Mouse (Mus musculus) heart, embryonic 14.5 days (tissue): Measurements from ENCODE around the gene Tmem200a. TPM values are rescaled to one million over a fixed set of nuclear protein-coding genes. Genes with fewer than 3 reads are reported as not detected.
"Not testable (repeated sequence)": the region's sequence is repeated elsewhere in the genome, so short reads cannot be mapped to it uniquely, and the experiment has no call there.

Experiments
- ATAC-seq: fragments of 200-750 bp; cut with Nextera tagmentation; 2 replicates; pipeline ENCODE4 v1.8.0; 2017; ENCODE audit warnings: low read depth, moderate TSS enrichment; ENCODE audit not compliant: insufficient number of reproducible peaks, insufficient read depth, low FRiP score
- H3K27ac ChIP-seq, 2 experiments: fragments of 200-500 bp in 1 of 2; fragments of 300-500 bp in 1 of 2; sonication (generic) in 1 of 2; replicated peaks in 1 of 2; 2 replicates each; pipeline ENCODE4 v1.5.1; 2012 to 2014; ENCODE audit warnings: low read depth in 2 of 2, low read length in 2 of 2, control low read depth in 1 of 2, mild to moderate bottlenecking in 1 of 2, mixed read lengths in 1 of 2; ENCODE audit not compliant: control insufficient read depth in 1 of 2, insufficient read depth in 1 of 2
- H3K27me3 ChIP-seq: fragments of 300-500 bp; sonication (generic); 2 replicates; pipeline ENCODE4 v1.6.1; 2014; ENCODE audit warnings: mild to moderate bottlenecking, low read length, control low read depth; ENCODE audit not compliant: control insufficient read depth, insufficient read depth
- H3K36me3 ChIP-seq: fragments of 300-500 bp; sonication (generic); 2 replicates; pipeline ENCODE4 v1.6.1; 2014; ENCODE audit warnings: mild to moderate bottlenecking, control low read depth, low read length, mixed read lengths; ENCODE audit not compliant: control insufficient read depth, insufficient read depth
- H3K4me1 ChIP-seq, 2 experiments: fragments of 200-500 bp in 1 of 2; fragments of 300-500 bp in 1 of 2; sonication (generic) in 1 of 2; 2 replicates each; pipeline ENCODE4 v1.6.1; 2012 to 2014; ENCODE audit warnings: low read length in 2 of 2, control low read depth in 1 of 2, mixed read lengths in 1 of 2; ENCODE audit not compliant: control insufficient read depth in 2 of 2, insufficient read depth in 2 of 2
- H3K4me2 ChIP-seq: fragments of 300-500 bp; sonication (generic); 2 replicates; pipeline ENCODE4 v1.6.1; 2014; ENCODE audit warnings: mild to moderate bottlenecking, low read length
- H3K4me3 ChIP-seq, 2 experiments: fragments of 200-500 bp in 1 of 2; fragments of 300-500 bp in 1 of 2; sonication (generic) in 1 of 2; 2 replicates each; pipeline ENCODE4 v1.5.1; 2012 to 2014; ENCODE audit warnings: low read length in 2 of 2, mild to moderate bottlenecking in 2 of 2, control low read depth in 1 of 2, low read depth in 1 of 2, moderate library complexity in 1 of 2; ENCODE audit not compliant: control insufficient read depth in 1 of 2, insufficient read depth in 1 of 2
- H3K9ac ChIP-seq: fragments of 300-500 bp; sonication (generic); 2 replicates; pipeline ENCODE4 v1.6.1; 2014; ENCODE audit warnings: mild to moderate bottlenecking, low read length
- H3K9me3 ChIP-seq: fragments of 300-500 bp; sonication (generic); 2 replicates; pipeline ENCODE4 v1.6.1; 2016; ENCODE audit warnings: low read length, control low read depth; ENCODE audit not compliant: control insufficient read depth
- WGBS: fragments of 180-500 bp; shearing (Covaris S2); extraction: QIAGEN DNeasy Blood & Tissue Kit; methylation state at CpG from one replicate; pipeline ENCODE4 v1.1.7; 2014; 5-methylcytosine and 5-hydroxymethylcytosine counted together
- polyA plus RNA-seq: library from polyadenylated mRNA; unstranded; fragments of >200 nt; fragmentation: Nextera tagmentation; extraction: Ambion mirVana; gene quantifications from 2 replicates; pipeline ENCODE4 v1.2.1, GENCODE M21; 2014

Tmem200a gene
- polyA plus RNA-seq, 1 experiment from 2014 or later: 0.81 TPM

- no peak overlapping the region for H3K4me2 ChIP-seq
- no peaks in the 10 kb centered on the region for H3K9me3 ChIP-seq
- WGBS: 69% methylated on average over 2 of the region's 2 CpGs
- no peak overlapping the region for H3K4me3 ChIP-seq
- H3K27me3 ChIP-seq: no peaks in the 10 kb centered on the region
- H3K27ac ChIP-seq: no peak overlapping the region
- no peak overlapping the region for H3K9ac ChIP-seq
- no peaks in the 10 kb centered on the region for H3K4me1 ChIP-seq
- no peaks in the 10 kb centered on the region for H3K36me3 ChIP-seq
- ATAC-seq: no peak
Observed at GRCm38 (mm10) chr10:25918103-25918502, 160.7 kb downstream of the Tmem200a start.

GRCm38 (mm10) chr10:25910270-25910669, 168.6 kb downstream of the Tmem200a start:
- Histone ChIP-seq H3K27me3 (no peaks in the 10 kb centered on the region), H3K27ac (no peak overlapping the region), H3K4me3 (no peak overlapping the region), H3K9ac (no peak overlapping the region), H3K9me3 (no peaks in the 10 kb centered on the region), H3K4me1 (no peaks in the 10 kb centered on the region), H3K4me2 (no peak overlapping the region), H3K36me3 (no peaks in the 10 kb centered on the region)
- 60% methylated on average over 6 of the region's 6 CpGs for WGBS
- ATAC-seq: no peak

- 71% methylated on average over 10 of the region's 10 CpGs for WGBS
- no peak for ATAC-seq
- no peak overlapping the region for H3K4me3 ChIP-seq
- H3K9ac ChIP-seq: no peak overlapping the region
- no peaks in the 10 kb centered on the region for H3K9me3 ChIP-seq
- no peaks in the 10 kb centered on the region for H3K36me3 ChIP-seq
- no peak overlapping the region for H3K4me2 ChIP-seq
- H3K4me1 ChIP-seq: no peaks in the 10 kb centered on the region
- H3K27me3 ChIP-seq: no peaks in the 10 kb centered on the region
- no peak overlapping the region for H3K27ac ChIP-seq
Observed at GRCm38 (mm10) chr10:25908027-25909012, 170.5 kb downstream of the Tmem200a start.

- H3K27ac ChIP-seq, H3K4me3 ChIP-seq, H3K4me1 ChIP-seq, H3K9me3 ChIP-seq, H3K36me3 ChIP-seq, ATAC-seq, H3K9ac ChIP-seq, H3K4me2 ChIP-seq, H3K27me3 ChIP-seq: not testable (repeated sequence)
- 76% methylated on average over 5 of the region's 5 CpGs for WGBS
Observed at GRCm38 (mm10) chr10:25894126-25894525, 184.7 kb downstream of the Tmem200a start.

GRCm38 (mm10) chr10:25887225-25887624, 191.6 kb downstream of the Tmem200a start:
- Histone ChIP-seq H3K9ac (no peak overlapping the region), H3K27ac (no peak overlapping the region), H3K4me1 (peaks cover 3 to 4% of the 10 kb centered on the region in 2 experiments; a peak in 2 of 4 replicates), H3K4me3 (no peak overlapping the region), H3K27me3 (no peaks in the 10 kb centered on the region), H3K4me2 (no peak overlapping the region), H3K36me3 (no peaks in the 10 kb centered on the region), H3K9me3 (no peaks in the 10 kb centered on the region)
- ATAC-seq: no peak
- WGBS: 51% methylated on average over 6 of the region's 6 CpGs

- H3K27me3 ChIP-seq: no peaks in the 10 kb centered on the region
- no peak overlapping the region for H3K4me3 ChIP-seq
- H3K27ac ChIP-seq: no peak overlapping the region
- ATAC-seq: no peak
- 87% methylated on average over 2 of the region's 2 CpGs for WGBS
- no peak overlapping the region for H3K4me2 ChIP-seq
- H3K36me3 ChIP-seq: no peaks in the 10 kb centered on the region
- H3K4me1 ChIP-seq: peaks cover 3 to 4% of the 10 kb centered on the region in 2 experiments; a peak in 2 of 4 replicates
- H3K9ac ChIP-seq: no peak overlapping the region
- H3K9me3 ChIP-seq: no peaks in the 10 kb centered on the region
Observed at GRCm38 (mm10) chr10:25884512-25884911, 194.3 kb downstream of the Tmem200a start.

GRCm38 (mm10) chr10:25877731-25878130, 201.1 kb downstream of the Tmem200a start:
- H3K27ac ChIP-seq: no peak overlapping the region
- no peaks in the 10 kb centered on the region for H3K36me3 ChIP-seq
- no peak for ATAC-seq
- H3K9ac ChIP-seq: no peak overlapping the region
- no peak overlapping the region for H3K4me2 ChIP-seq
- WGBS: 83% methylated on average over 2 of the region's 2 CpGs
- no peaks in the 10 kb centered on the region for H3K27me3 ChIP-seq
- H3K4me1 ChIP-seq: peaks cover 2 to 4% of the 10 kb centered on the region in 2 experiments; a peak in 2 of 4 replicates
- no peak overlapping the region for H3K4me3 ChIP-seq
- H3K9me3 ChIP-seq: no peaks in the 10 kb centered on the region
